Mouse (Mus musculus) kidney, postnatal 0 days (tissue): ENCODE results near the gene Prss2. TPM values are rescaled to one million over a fixed set of nuclear protein-coding genes. Genes with fewer than 3 reads are reported as not detected.
"Not testable (repeated sequence)": the region's sequence is repeated elsewhere in the genome, so short reads cannot be mapped to it uniquely, and the experiment has no call there.

Experiments used
- ATAC-seq: fragments of 200-750 bp; cut with Nextera tagmentation; replicated peaks from 2 replicates; pipeline ENCODE4 v1.8.0; 2017; ENCODE audit warnings: low read depth, moderate number of reproducible peaks, moderate TSS enrichment, moderate library complexity; ENCODE audit not compliant: low FRiP score
- DNase-seq: peaks from one replicate; pipeline ENCODE4 v3.0.0-alpha.2; 2016; ENCODE audit warnings: low spot score
- H3K27ac ChIP-seq: fragments of 300-500 bp; sonication (generic); 2 replicates; pipeline ENCODE4 v1.5.1; 2014; ENCODE audit warnings: mild to moderate bottlenecking
- H3K27me3 ChIP-seq: fragments of 300-500 bp; sonication (generic); 2 replicates; pipeline ENCODE4 v1.6.1; 2014; ENCODE audit warnings: low read length, mixed read lengths; ENCODE audit not compliant: insufficient read depth
- H3K36me3 ChIP-seq: fragments of 300-500 bp; sonication (generic); 2 replicates; pipeline ENCODE4 v1.6.1; 2014; ENCODE audit warnings: low read length, mixed read lengths; ENCODE audit not compliant: insufficient read depth
- H3K4me1 ChIP-seq: fragments of 300-500 bp; sonication (generic); replicated peaks from 2 replicates; pipeline ENCODE4 v1.6.1; 2014; ENCODE audit warnings: antibody characterized with exemption, low read length, mixed read lengths; ENCODE audit not compliant: insufficient read depth
- H3K4me2 ChIP-seq: fragments of 300-500 bp; sonication (generic); 2 replicates; pipeline ENCODE4 v1.6.1; 2014; ENCODE audit warnings: mild to moderate bottlenecking, low read length, moderate library complexity, mixed read lengths
- H3K4me3 ChIP-seq: fragments of 300-500 bp; sonication (generic); replicated peaks from 2 replicates; pipeline ENCODE4 v1.5.1; 2014; ENCODE audit warnings: low read depth, low read length
- H3K9ac ChIP-seq: fragments of 300-500 bp; sonication (generic); 2 replicates; pipeline ENCODE4 v1.6.1; 2014; ENCODE audit warnings: low read depth, low read length
- H3K9me3 ChIP-seq: fragments of 300-500 bp; sonication (generic); replicated peaks from 2 replicates; pipeline ENCODE4 v1.6.1; 2016; ENCODE audit warnings: low read length, inconsistent platforms, mixed read lengths
- CTCF ChIP-seq: IDR thresholded peaks from 2 replicates; pipeline ENCODE4 v1.5.1; 2016; ENCODE audit warnings: antibody characterized with exemption, low read depth, mild to moderate bottlenecking, moderate library complexity
- WGBS: fragments of 180-500 bp; shearing (Covaris S2); extraction: QIAGEN DNeasy Blood & Tissue Kit; methylation state at CpG from one replicate; pipeline ENCODE4 v1.1.7; 2014; 5-methylcytosine and 5-hydroxymethylcytosine counted together
- polyA plus RNA-seq: library from polyadenylated mRNA; unstranded; fragments of >200 nt; fragmentation: Nextera tagmentation; extraction: Ambion mirVana; gene quantifications from 2 replicates; pipeline ENCODE4 v1.2.1, GENCODE M21; 2015

The Prss2 gene
- polyA plus RNA-seq, 1 experiment from 2014 or later: not detected

GRCm38 (mm10) chr6:41560273-41560672 is 38.7 kb downstream of the Prss2 start:
- Histone ChIP-seq H3K4me2 (no peak overlapping the region), H3K4me3 (no peak overlapping the region), H3K9me3 (no peaks in the 10 kb centered on the region), H3K4me1 (no peaks in the 10 kb centered on the region), H3K9ac (no peak overlapping the region), H3K27ac (no peak overlapping the region), H3K36me3 (no peaks in the 10 kb centered on the region), H3K27me3 (no peaks in the 10 kb centered on the region)
- no peak for TF ChIP-seq CTCF
- ATAC-seq: no peak
- no peak for DNase-seq
- WGBS: 66% methylated on average over 2 of the region's 2 CpGs

GRCm38 (mm10) chr6:41562598-41562997 is 41.0 kb downstream of the Prss2 start:
- DNase-seq (no peak), ATAC-seq (no peak)
- Histone ChIP-seq H3K27ac (no peak overlapping the region), H3K27me3 (no peaks in the 10 kb centered on the region), H3K9me3 (no peaks in the 10 kb centered on the region), H3K36me3 (no peaks in the 10 kb centered on the region), H3K9ac (no peak overlapping the region), H3K4me3 (no peak overlapping the region), H3K4me2 (no peak overlapping the region), H3K4me1 (no peaks in the 10 kb centered on the region)
- no peak for TF ChIP-seq CTCF
- WGBS: 88% methylated on average over 4 of the region's 4 CpGs

GRCm38 (mm10) chr6:41563104-41563951 is 41.7 kb downstream of the Prss2 start:
- not testable (repeated sequence) for H3K4me2 ChIP-seq, H3K9me3 ChIP-seq, H3K27me3 ChIP-seq, H3K9ac ChIP-seq, H3K27ac ChIP-seq, ATAC-seq, H3K4me1 ChIP-seq, H3K4me3 ChIP-seq, H3K36me3 ChIP-seq
- peak; percentile 11 for DNase-seq
- WGBS: 75% methylated on average over 4 of the region's 23 CpGs

- Histone ChIP-seq H3K9ac (no peak overlapping the region), H3K4me2 (no peak overlapping the region), H3K9me3 (no peaks in the 10 kb centered on the region), H3K27me3 (no peaks in the 10 kb centered on the region), H3K36me3 (no peaks in the 10 kb centered on the region), H3K27ac (no peak overlapping the region), H3K4me3 (no peak overlapping the region), H3K4me1 (no peaks in the 10 kb centered on the region)
- no peak for DNase-seq
- no peak for ATAC-seq
- TF ChIP-seq CTCF: no peak
- 64% methylated on average over 1 of the region's 1 CpGs for WGBS
Observed at GRCm38 (mm10) chr6:41565261-41565660, 43.7 kb downstream of the Prss2 start.

GRCm38 (mm10) chr6:41566965-41567364 is 45.4 kb downstream of the Prss2 start:
- ATAC-seq (no peak), DNase-seq (no peak)
- Histone ChIP-seq H3K36me3 (no peaks in the 10 kb centered on the region), H3K9me3 (no peaks in the 10 kb centered on the region), H3K9ac (no peak overlapping the region), H3K27ac (no peak overlapping the region), H3K4me3 (no peak overlapping the region), H3K4me2 (no peak overlapping the region), H3K4me1 (no peaks in the 10 kb centered on the region), H3K27me3 (no peaks in the 10 kb centered on the region)
- WGBS: 88% methylated on average over 4 of the region's 4 CpGs
- no peak for TF ChIP-seq CTCF

- Histone ChIP-seq H3K4me2 (no peak overlapping the region), H3K36me3 (no peaks in the 10 kb centered on the region), H3K4me1 (no peaks in the 10 kb centered on the region), H3K9ac (no peak overlapping the region), H3K9me3 (no peaks in the 10 kb centered on the region), H3K4me3 (no peak overlapping the region), H3K27ac (no peak overlapping the region), H3K27me3 (no peaks in the 10 kb centered on the region)
- WGBS: 73% methylated on average over 3 of the region's 3 CpGs
- DNase-seq (no peak), ATAC-seq (no peak)
- TF ChIP-seq CTCF: no peak
Observed at GRCm38 (mm10) chr6:41569078-41569477, 47.5 kb downstream of the Prss2 start.

Other genes starting within 250 kb of the Prss2 start
- gene Try4, start 219.5 kb upstream of the Prss2 start, polyA plus RNA-seq: not detected in 2 replicates
- not detected in 2 replicates for gene Try5, start 204.9 kb upstream of the Prss2 start, polyA plus RNA-seq
- gene Try10, start 167.7 kb upstream of the Prss2 start, polyA plus RNA-seq: not detected in 2 replicates
- gene Prss3, start 144.1 kb upstream of the Prss2 start, polyA plus RNA-seq: not detected in 2 replicates
- not detected in 2 replicates for gene Gm5771, start 129.4 kb upstream of the Prss2 start, polyA plus RNA-seq
- gene Gm10334, start 75.6 kb upstream of the Prss2 start, polyA plus RNA-seq: not detected in 2 replicates
- not detected in 2 replicates for gene Prss1, start 62.9 kb upstream of the Prss2 start, polyA plus RNA-seq
- 11.8 and 11.9 TPM in 2 replicates for gene Ephb6, start 83.7 kb downstream of the Prss2 start, polyA plus RNA-seq
- gene Trpv6, start 114.6 kb downstream of the Prss2 start, polyA plus RNA-seq: 5.7 and 5.8 TPM in 2 replicates
- 9.4 and 10.7 TPM in 2 replicates for gene Trpv5, start 159.0 kb downstream of the Prss2 start, polyA plus RNA-seq
- gene Llcfc1, start 162.6 kb downstream of the Prss2 start, polyA plus RNA-seq: 0.49 and 0.57 TPM in 2 replicates
- gene Kel, start 182.6 kb downstream of the Prss2 start, polyA plus RNA-seq: 3.0 and 4.0 TPM in 2 replicates